Mouse (Mus musculus) retina, adult 2 months (tissue): ENCODE results near the gene Rgs3.

Experiments
- DNase-seq: peaks from one replicate; pipeline ENCODE4 v3.0.0-alpha.2; 2012; ENCODE audit warnings: low read depth, low spot score

Gene Rgs3

DNA sequence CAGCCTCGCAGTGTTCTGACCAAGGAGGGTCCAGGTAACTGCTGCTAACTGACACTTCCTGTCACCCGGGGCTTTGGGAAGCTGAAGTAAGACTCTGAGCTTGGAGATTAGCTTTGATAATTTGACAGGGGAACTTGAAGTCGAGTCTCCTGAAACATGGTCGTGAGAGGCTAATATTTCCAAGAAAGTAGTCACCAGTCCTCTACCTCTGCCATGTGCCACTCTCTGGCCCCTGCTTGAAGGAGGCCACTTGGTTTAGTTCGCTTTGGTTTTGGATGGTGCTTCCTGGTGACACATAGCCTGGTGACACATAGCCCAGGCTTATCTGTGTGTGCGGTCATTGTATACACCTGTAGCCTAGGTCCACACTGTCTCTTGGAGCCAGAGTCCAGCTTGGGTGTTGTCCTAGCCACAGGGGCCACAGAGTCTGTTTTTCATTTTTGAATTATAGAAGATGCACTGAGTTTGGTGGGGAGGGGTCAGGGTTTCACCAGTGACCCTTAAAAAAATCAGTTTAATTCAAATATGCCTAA lies at the start of gene Rgs3:
Rgs3 (plus strand) TSS at position 51 of the 533 bp plus-strand sequence.
- no peak for DNase-seq

DNA sequence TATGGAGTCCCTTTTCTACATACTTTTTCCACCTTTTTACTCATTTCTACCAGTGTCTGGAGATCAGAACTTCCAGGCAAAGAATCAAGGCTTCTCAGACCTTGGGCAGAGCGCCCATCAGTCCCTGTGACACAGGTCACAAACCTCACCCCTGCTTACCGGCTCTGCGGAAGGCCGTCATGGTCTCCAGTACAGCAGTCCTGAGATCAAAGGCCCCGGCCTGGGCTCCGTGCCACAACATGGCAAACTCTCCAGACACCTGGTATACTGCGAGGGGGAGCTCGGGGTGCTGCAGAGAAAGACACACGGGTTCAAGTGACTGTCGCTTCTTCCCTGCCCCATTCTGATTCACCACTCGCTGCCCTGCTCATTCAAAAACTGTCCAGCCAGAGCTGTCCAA lies 49.7 kb upstream of the Rgs3 start:
- no peak for DNase-seq

DNA sequence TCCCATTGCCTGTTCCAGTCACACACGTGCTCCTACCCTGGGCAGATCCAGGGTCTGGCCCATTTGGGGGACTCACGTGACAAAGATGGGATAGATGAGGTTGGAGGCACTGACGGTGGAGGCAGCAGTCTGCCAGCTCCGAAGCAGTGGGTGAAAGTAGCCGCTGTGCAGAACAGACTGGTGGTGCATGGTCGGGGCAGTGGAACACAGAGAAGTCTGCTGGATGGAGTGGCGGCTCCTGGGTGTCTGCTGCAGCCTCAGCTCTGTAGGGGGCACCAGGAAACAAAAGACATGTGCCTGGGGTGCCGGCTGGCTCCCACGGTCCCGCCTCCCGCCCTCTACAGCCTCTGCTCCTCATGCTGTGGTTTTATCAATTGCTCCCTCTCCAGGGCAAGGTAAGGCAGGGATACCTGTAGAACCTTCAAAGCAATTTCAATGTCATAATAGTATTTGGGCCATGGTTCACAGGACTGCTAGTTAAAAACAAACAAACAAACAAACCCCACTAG lies 45.6 kb upstream of the Rgs3 start:
- no peak for DNase-seq

DNA sequence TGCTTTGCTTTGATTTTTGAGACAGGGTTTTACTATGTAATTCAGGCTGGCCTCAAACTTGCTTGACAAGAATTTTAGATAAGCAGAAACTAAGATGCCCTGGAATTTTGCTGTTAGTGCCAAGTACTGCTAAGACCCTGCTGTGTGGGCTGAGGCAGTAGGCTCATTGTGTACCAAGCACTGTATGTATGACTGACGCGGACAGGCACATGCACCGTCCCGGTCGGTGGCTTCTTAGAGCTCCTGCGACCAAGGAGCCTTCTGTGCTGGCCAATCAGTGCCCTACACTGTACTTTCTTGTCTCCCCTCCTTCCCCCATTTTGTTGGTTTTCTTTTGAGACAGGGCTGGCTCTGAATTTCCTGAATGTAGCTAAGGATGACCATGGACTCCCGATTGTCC lies 44.7 kb upstream of the Rgs3 start:
- no peak for DNase-seq

- no peak for DNase-seq
Observed at GRCm38 (mm10) chr4:62515490-62515889, 44.2 kb upstream of the Rgs3 start.

- DNase-seq, result no peak
Observed at GRCm38 (mm10) chr4:62516079-62516478, 43.6 kb upstream of the Rgs3 start.

DNA sequence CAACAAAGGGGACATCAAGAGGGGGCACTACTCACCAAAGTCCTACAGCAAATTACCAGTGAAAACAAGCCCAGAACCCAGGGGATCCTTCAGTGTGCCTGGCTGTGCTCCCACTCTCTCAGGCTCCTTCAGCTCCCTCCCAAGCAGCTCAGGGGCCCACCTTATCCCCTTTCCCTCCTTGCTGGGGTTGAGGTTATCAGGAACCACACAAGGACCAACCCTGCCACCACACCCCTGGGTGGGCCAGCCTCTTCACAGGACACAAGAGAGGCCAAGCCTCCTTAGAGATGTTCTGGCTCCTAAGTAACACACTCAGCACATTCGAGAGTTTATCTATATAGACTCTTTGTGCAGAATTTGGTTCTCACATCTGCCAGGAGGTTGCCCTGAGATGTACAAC lies 43.1 kb upstream of the Rgs3 start:
- DNase-seq, result no peak

DNA sequence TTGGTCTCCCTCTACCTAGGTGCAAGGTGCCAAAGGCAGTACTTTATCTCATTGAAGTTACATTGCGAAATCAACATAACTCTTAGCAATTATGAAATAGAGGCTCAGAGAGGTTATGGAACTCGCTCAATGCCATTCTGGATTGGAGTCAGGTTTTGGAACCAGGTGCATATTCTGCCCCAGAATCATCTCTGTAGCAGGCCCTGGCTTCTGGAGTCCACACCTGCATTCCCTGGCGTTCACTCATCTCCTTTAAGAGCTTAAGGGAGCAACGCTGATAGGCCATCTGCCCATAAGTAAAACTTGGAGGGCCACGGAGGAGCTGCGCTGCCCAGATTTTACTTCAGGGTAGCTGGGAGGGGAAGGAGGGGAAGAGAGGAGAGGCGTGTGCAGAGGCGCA lies 42.6 kb upstream of the Rgs3 start:
- no peak for DNase-seq

DNA sequence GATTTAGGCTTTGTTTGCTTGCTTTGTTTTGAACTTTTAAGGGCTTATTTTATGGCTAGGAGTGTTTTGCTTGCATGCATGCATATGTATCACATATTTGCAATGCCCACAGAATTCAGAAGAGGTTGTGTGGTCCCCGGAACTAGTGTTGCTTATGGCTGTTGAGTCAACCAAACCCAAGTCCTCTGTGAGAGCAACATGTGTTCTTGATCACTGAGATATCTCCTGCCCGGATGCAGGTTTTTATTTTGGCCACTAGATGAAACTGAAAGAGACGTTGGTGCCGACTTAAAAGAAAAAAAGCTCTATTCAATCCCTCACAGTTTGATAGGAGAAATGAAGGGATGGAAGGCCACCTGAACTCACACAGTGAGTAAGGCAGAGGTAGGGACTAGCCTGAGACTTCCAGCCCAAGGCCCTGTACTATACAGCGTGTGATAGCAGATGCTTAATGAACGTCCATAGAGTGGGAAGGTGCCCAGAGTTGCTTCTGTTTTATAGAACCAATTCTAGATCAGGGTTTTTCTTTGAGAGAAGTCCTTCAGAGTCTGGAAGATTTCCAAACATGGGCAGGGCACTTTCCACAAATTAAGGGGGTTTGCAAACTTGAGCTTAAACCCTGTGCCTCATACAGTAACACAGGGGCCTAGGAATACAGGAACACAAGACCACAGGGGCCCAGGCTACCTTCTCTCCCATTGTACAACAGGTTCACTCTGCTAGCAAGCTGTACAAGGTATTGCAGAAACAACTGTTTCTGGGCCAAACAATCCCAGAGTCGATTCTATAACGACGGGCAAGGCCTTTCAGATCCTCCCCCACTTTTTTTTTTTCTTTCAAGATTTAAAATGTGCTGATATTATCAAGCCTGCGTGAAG lies 41.9 kb upstream of the Rgs3 start:
- no peak for DNase-seq

- DNase-seq, result no peak
Observed at GRCm38 (mm10) chr4:62518416-62519121, 41.1 kb upstream of the Rgs3 start.

GRCm38 (mm10) chr4:62519122-62519848 lies 40.4 kb upstream of the Rgs3 start:
- DNase-seq, result no peak

DNA sequence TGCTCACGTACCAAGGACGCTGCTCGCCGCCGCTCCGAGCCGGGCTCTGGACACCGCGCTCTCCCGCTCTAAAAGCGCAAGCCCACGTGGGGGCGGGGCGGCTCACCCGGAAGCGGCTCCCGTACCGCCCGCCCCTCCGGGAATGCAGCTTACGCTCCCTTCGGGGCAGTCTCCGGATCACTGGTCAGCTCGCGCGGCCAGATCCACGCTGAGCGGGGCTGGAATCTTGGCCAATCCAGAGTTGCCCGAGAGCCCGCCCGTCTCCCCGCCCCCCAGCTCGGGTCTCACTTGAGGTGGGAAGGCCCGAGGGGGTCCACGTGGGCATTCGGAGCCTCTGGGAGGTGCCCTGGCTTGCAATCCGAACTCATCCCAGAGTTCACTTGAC lies 39.8 kb upstream of the Rgs3 start, which contains the start of gene Alad:
Alad (minus strand) TSS at position 70 of the 385 bp plus-strand sequence.
- DNase-seq, result peak; percentile 71

GRCm38 (mm10) chr4:62520892-62521400 lies 38.7 kb upstream of the Rgs3 start:
- DNase-seq, result no peak

- peak; percentile 99 for DNase-seq
Observed at GRCm38 (mm10) chr4:62524651-62525488, 34.8 kb upstream of the Rgs3 start, which contains the start of the genes Pole3 and 4933430I17Rik. TSS of gene Pole3 (minus strand) at chr4:62525068. TSS of gene 4933430I17Rik (plus strand) at chr4:62525369.

DNA sequence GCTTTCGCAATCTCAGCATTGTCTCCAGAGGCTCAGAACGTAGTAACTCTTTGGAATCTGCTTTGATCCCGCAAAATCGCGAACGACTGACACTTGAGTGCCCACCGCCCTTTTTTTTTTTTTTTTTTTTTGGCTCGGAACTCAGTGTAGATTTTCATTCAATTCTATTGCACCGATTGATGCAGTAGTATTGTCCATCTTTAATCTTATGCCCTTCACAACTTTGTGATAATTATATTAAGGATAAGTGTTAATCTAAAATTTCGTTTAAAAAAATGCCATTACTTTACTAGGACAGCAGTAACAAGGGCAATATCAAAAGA lies 34.2 kb upstream of the Rgs3 start:
- no peak for DNase-seq

GRCm38 (mm10) chr4:62526256-62526655 lies 33.4 kb upstream of the Rgs3 start:
- DNase-seq, result no peak

GRCm38 (mm10) chr4:62527655-62528054 lies 32.0 kb upstream of the Rgs3 start:
- DNase-seq, result no peak

DNA sequence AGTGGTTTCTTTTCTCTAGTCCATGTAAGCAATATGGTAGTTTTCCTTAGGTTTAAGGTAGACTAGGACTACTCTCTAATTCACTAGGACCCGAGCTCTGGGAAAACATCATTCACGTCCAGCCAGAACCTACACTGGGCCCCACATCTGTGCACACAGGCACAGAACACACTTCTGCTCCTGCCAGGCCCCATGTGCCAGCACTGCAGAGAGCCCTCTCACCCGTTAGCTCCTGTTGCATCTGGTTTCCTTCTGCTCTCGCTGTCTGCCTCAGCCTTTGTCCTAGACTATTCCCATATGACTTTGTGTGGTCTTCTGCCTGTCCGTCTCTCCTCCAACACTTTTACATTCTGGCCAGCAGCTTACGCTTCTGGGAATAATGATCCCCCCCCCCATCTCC lies 25.9 kb upstream of the Rgs3 start:
- no peak for DNase-seq

- no peak for DNase-seq
Observed at GRCm38 (mm10) chr4:62541802-62542201, 17.8 kb upstream of the Rgs3 start.

GRCm38 (mm10) chr4:62543782-62544181 lies 15.9 kb upstream of the Rgs3 start:
- DNase-seq, result no peak

DNA sequence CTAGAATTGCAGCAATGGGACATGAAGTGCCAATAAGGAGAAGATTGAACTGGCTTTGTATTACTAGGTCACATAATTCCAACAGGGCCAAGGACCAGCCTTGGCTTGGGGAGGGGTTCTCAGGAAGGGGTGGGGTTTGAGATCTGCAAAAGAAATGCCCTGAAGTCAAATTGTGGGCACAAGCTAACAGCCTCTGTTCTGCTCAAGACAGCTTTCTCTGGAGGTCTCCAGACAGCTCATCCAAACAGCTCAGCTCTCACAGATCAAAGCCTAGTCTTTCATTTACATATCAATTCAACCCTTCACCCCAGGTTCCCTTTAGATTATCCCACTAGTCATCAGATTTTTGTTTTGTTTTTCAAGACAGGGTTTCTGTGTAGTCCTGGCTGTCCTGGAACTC lies 14.8 kb upstream of the Rgs3 start:
- no peak for DNase-seq
